Mouse (Mus musculus): Measurements from ENCODE around the gene Pik3ca. TPM values are rescaled to one million over a fixed set of nuclear protein-coding genes. Genes with fewer than 3 reads are reported as not detected.
A peak's percentile ranks its signal among the peaks of the same experiment; 100 is the strongest.

The Pik3ca gene
- polyA plus RNA-seq, 1 experiment: 11.7 TPM

- H3K4me3 ChIP-seq: no peak overlapping the region
- no peaks in the 10 kb centered on the region for H3K36me3 ChIP-seq (ENCODE audit: control insufficient read depth, insufficient read depth)
- H3ac ChIP-seq (ENCODE audit: control insufficient read depth, insufficient read length): no peak overlapping the region
- peak overlapping the region; percentile 69 for H3K4me2 ChIP-seq (ENCODE audit: low read depth)
- no peak for TF ChIP-seq REST (IDR thresholded peaks at IDR 0.05; ENCODE audit: insufficient read depth, insufficient read length)
- peak in 2 of 3 experiments; percentile 65 to 69 for TF ChIP-seq MYOG (IDR thresholded peaks at IDR 0.05; ENCODE audit: control insufficient read depth in 1 of 3, insufficient read depth in 1 of 3, insufficient read length in 2 of 3, low read depth in 2 of 3)
- no peak for TF ChIP-seq USF1 (IDR thresholded peaks at IDR 0.05; ENCODE audit: low read depth)
- TF ChIP-seq MYOD1 (IDR thresholded peaks at IDR 0.05; ENCODE audit: control insufficient read depth in 1 of 3, insufficient read length in 2 of 3, low read depth in 2 of 3): peak; percentile 86 to 99 (median 97)
- TF ChIP-seq SRF (IDR thresholded peaks at IDR 0.05; ENCODE audit: control insufficient read depth, insufficient read length, low read depth): peak; percentile 43
- TF ChIP-seq TCF12 (IDR thresholded peaks at IDR 0.05; ENCODE audit: insufficient read depth, poor library complexity, severe bottlenecking): peak; percentile 86
- peak; percentile 13 for TF ChIP-seq TCF3 (IDR thresholded peaks at IDR 0.05; ENCODE audit: insufficient read length, low read depth)
- no peak for TF ChIP-seq MAX (IDR thresholded peaks at IDR 0.05; ENCODE audit: low read depth)
- TF ChIP-seq POLR2A (IDR thresholded peaks at IDR 0.05; ENCODE audit: insufficient read length, low read depth): no peak
- peaks cover 7% of the 10 kb centered on the region for H3K79me2 ChIP-seq (ENCODE audit: control insufficient read depth, insufficient read depth)
- no peaks in the 10 kb centered on the region for H3K27me3 ChIP-seq (ENCODE audit: control insufficient read depth, insufficient read depth, insufficient read length)
Measured at GRCm38 (mm10) chr3:32506366-32507225, 109.1 kb downstream of the Pik3ca start.

GRCm38 (mm10) chr3:32508666-32509324, 111.3 kb downstream of the Pik3ca start:
- Histone ChIP-seq H3K27me3 (ENCODE audit: control insufficient read depth, insufficient read depth, insufficient read length) (no peaks in the 10 kb centered on the region), H3K4me3 (peak overlapping the region; percentile 71), H3K4me2 (ENCODE audit: low read depth) (peak overlapping the region; percentile 81), H3K36me3 (ENCODE audit: control insufficient read depth, insufficient read depth) (peaks cover 8% of the 10 kb centered on the region), H3ac (ENCODE audit: control insufficient read depth, insufficient read length) (no peak overlapping the region), H3K79me2 (ENCODE audit: control insufficient read depth, insufficient read depth) (peaks cover 29% of the 10 kb centered on the region)
- TF ChIP-seq MAX (IDR thresholded peaks at IDR 0.05; ENCODE audit: low read depth): no peak
- no peak for TF ChIP-seq MYOD1 (IDR thresholded peaks at IDR 0.05; ENCODE audit: control insufficient read depth in 1 of 3, insufficient read length in 2 of 3, low read depth in 2 of 3)
- no peak for TF ChIP-seq POLR2A (IDR thresholded peaks at IDR 0.05; ENCODE audit: insufficient read length, low read depth)
- no peak for TF ChIP-seq USF1 (IDR thresholded peaks at IDR 0.05; ENCODE audit: low read depth)

GRCm38 (mm10) chr3:32509496-32510374, 112.3 kb downstream of the Pik3ca start, which contains the start of gene Zfp639:
TSS of gene Zfp639 (plus strand) at chr3:32510259.
- Histone ChIP-seq H3K4me3 (peak within 1 kb of the TSS; percentile 71), H3ac (ENCODE audit: control insufficient read depth, insufficient read length) (peak within 1 kb of the TSS; percentile 37), H3K79me2 (ENCODE audit: control insufficient read depth, insufficient read depth) (peaks cover 36% of the 10 kb centered on the region), H3K27me3 (ENCODE audit: control insufficient read depth, insufficient read depth, insufficient read length) (no peaks in the 10 kb centered on the region), H3K4me2 (ENCODE audit: low read depth) (peak within 1 kb of the TSS; percentile 81), H3K36me3 (ENCODE audit: control insufficient read depth, insufficient read depth) (peaks cover 14% of the 10 kb centered on the region)
- no peak for TF ChIP-seq E2F4 (IDR thresholded peaks at IDR 0.05; ENCODE audit: insufficient read depth)
- no peak for TF ChIP-seq CEBPB (IDR thresholded peaks at IDR 0.05; ENCODE audit: insufficient read depth, poor library complexity, severe bottlenecking)
- no peak for TF ChIP-seq REST (IDR thresholded peaks at IDR 0.05; ENCODE audit: insufficient read depth, insufficient read length)
- no peak for TF ChIP-seq POLR2AphosphoS2 (IDR thresholded peaks at IDR 0.05; ENCODE audit: insufficient read length, low read depth)
- no peak for TF ChIP-seq POLR2A (IDR thresholded peaks at IDR 0.05; ENCODE audit: insufficient read length, low read depth)
- no peak for TF ChIP-seq MYOD1 (IDR thresholded peaks at IDR 0.05; ENCODE audit: control insufficient read depth in 1 of 3, insufficient read length in 2 of 3, low read depth in 2 of 3)
- TF ChIP-seq TCF12 (IDR thresholded peaks at IDR 0.05; ENCODE audit: insufficient read depth, poor library complexity, severe bottlenecking): no peak
- no peak for TF ChIP-seq MYOG (IDR thresholded peaks at IDR 0.05; ENCODE audit: control insufficient read depth in 1 of 3, insufficient read depth in 1 of 3, insufficient read length in 2 of 3, low read depth in 2 of 3)
- TF ChIP-seq TCF3 (IDR thresholded peaks at IDR 0.05; ENCODE audit: insufficient read length, low read depth): no peak
- no peak for TF ChIP-seq SRF (IDR thresholded peaks at IDR 0.05; ENCODE audit: control insufficient read depth, insufficient read length, low read depth)
- TF ChIP-seq USF1 (IDR thresholded peaks at IDR 0.05; ENCODE audit: low read depth): no peak
- TF ChIP-seq MAX (IDR thresholded peaks at IDR 0.05; ENCODE audit: low read depth): no peak

- peaks cover 19% of the 10 kb centered on the region for H3K36me3 ChIP-seq (ENCODE audit: control insufficient read depth, insufficient read depth)
- peak overlapping the region; percentile 37 for H3ac ChIP-seq (ENCODE audit: control insufficient read depth, insufficient read length)
- H3K4me3 ChIP-seq: peak overlapping the region; percentile 71
- H3K79me2 ChIP-seq (ENCODE audit: control insufficient read depth, insufficient read depth): peaks cover 38% of the 10 kb centered on the region
- TF ChIP-seq SRF (IDR thresholded peaks at IDR 0.05; ENCODE audit: control insufficient read depth, insufficient read length, low read depth) (no peak), POLR2A (IDR thresholded peaks at IDR 0.05; ENCODE audit: insufficient read length, low read depth) (peak; percentile 76), MYOG (IDR thresholded peaks at IDR 0.05; ENCODE audit: control insufficient read depth in 1 of 3, insufficient read depth in 1 of 3, insufficient read length in 2 of 3, low read depth in 2 of 3) (peak in 1 of 3 experiments; percentile 16), USF1 (IDR thresholded peaks at IDR 0.05; ENCODE audit: low read depth) (peak; percentile 21), POLR2AphosphoS2 (IDR thresholded peaks at IDR 0.05; ENCODE audit: insufficient read length, low read depth) (peak; percentile 75), MYOD1 (IDR thresholded peaks at IDR 0.05; ENCODE audit: control insufficient read depth in 1 of 3, insufficient read length in 2 of 3, low read depth in 2 of 3) (peak in 1 of 3 experiments; percentile 55), TCF12 (IDR thresholded peaks at IDR 0.05; ENCODE audit: insufficient read depth, poor library complexity, severe bottlenecking) (no peak)
- no peaks in the 10 kb centered on the region for H3K27me3 ChIP-seq (ENCODE audit: control insufficient read depth, insufficient read depth, insufficient read length)
- peak overlapping the region; percentile 81 for H3K4me2 ChIP-seq (ENCODE audit: low read depth)
Measured at GRCm38 (mm10) chr3:32510375-32511190, 113.1 kb downstream of the Pik3ca start.
